Mouse (Mus musculus) liver, embryonic 14.5 days (tissue): ENCODE data around the gene Syt3. TPM values are rescaled to one million over a fixed set of nuclear protein-coding genes. Genes with fewer than 3 reads are reported as not detected.

Experiments used
- ATAC-seq: fragments of 200-750 bp; cut with Nextera tagmentation; 2 replicates; pipeline ENCODE4 v1.8.0; 2017; ENCODE audit warnings: moderate number of reproducible peaks, mild to moderate bottlenecking, moderate library complexity; ENCODE audit not compliant: insufficient read depth
- DNase-seq, 3 experiments: peaks; one replicate each; pipeline ENCODE4 v3.0.0-alpha.2; 2012 to 2013; ENCODE audit warnings: low read depth in 3 of 3, low spot score in 3 of 3
- H3K27ac ChIP-seq: fragments of 300-500 bp; sonication (generic); 2 replicates; pipeline ENCODE4 v1.5.1; 2014; ENCODE audit warnings: moderate library complexity, mild to moderate bottlenecking, control low read depth, inconsistent platforms
- H3K27me3 ChIP-seq: fragments of 300-500 bp; sonication (generic); 2 replicates; pipeline ENCODE4 v1.6.1; 2014; ENCODE audit warnings: mild to moderate bottlenecking, low read length, moderate library complexity; ENCODE audit not compliant: control insufficient read depth, insufficient read depth
- H3K36me3 ChIP-seq: fragments of 300-500 bp; sonication (generic); replicated peaks from 2 replicates; pipeline ENCODE4 v1.6.1; 2014; ENCODE audit warnings: low read depth; ENCODE audit not compliant: control insufficient read depth, insufficient read depth
- H3K4me1 ChIP-seq, 2 experiments: fragments of 200-500 bp in 1 of 2; fragments of 300-500 bp in 1 of 2; sonication (generic) in 1 of 2; replicated peaks; 2 replicates each; pipeline ENCODE4 v1.6.1; 2012 to 2014; ENCODE audit warnings: antibody characterized with exemption in 1 of 2, inconsistent platforms in 1 of 2, low read length in 1 of 2; ENCODE audit not compliant: control insufficient read depth in 2 of 2, insufficient read depth in 2 of 2
- H3K4me2 ChIP-seq: fragments of 300-500 bp; sonication (generic); 2 replicates; pipeline ENCODE4 v1.6.1; 2014; ENCODE audit warnings: low read depth, mild to moderate bottlenecking, control low read depth, moderate library complexity
- H3K4me3 ChIP-seq, 2 experiments: fragments of 200-500 bp in 1 of 2; fragments of 300-500 bp in 1 of 2; sonication (generic) in 1 of 2; 2 replicates each; pipeline ENCODE4 v1.5.1; 2012 to 2014; ENCODE audit warnings: low read depth in 2 of 2, low read length in 2 of 2, mild to moderate bottlenecking in 2 of 2, control low read depth in 1 of 2, inconsistent platforms in 1 of 2, moderate library complexity in 1 of 2; ENCODE audit not compliant: insufficient read depth in 1 of 2
- H3K9ac ChIP-seq: fragments of 300-500 bp; sonication (generic); replicated peaks from 2 replicates; pipeline ENCODE4 v1.6.1; 2014; ENCODE audit warnings: mild to moderate bottlenecking, control low read depth, moderate library complexity
- H3K9me3 ChIP-seq: fragments of 300-500 bp; sonication (generic); 2 replicates; pipeline ENCODE4 v1.6.1; 2016; ENCODE audit warnings: low read length, mixed read lengths; ENCODE audit not compliant: control insufficient read depth
- CTCF ChIP-seq: IDR thresholded peaks from 2 replicates; pipeline ENCODE4 v1.5.1; 2016; ENCODE audit warnings: antibody characterized with exemption, low read depth, control low read depth
- EP300 ChIP-seq: IDR thresholded peaks from 2 replicates; pipeline ENCODE4 v1.6.1; 2016; ENCODE audit warnings: antibody characterized with exemption, low read depth
- WGBS: fragments of 180-500 bp; shearing (Covaris S2); extraction: QIAGEN DNeasy Blood & Tissue Kit; methylation state at CpG from one replicate; pipeline ENCODE4 v1.1.7; 2014; ENCODE audit not compliant: insufficient replicate concordance; 5-methylcytosine and 5-hydroxymethylcytosine counted together
- polyA plus RNA-seq, 2 experiments: library from polyadenylated mRNA; depleted of rRNA in 1 of 2; stranded (reverse) in 1 of 2; unstranded in 1 of 2; fragments of >200 nt; fragmentation: Nextera tagmentation in 1 of 2; extraction: Ambion mirVana in 1 of 2; gene quantifications; 2 replicates each; pipeline versions ENCODE4 v1.2.1 to v1.2.3; 2012 to 2014

Gene Syt3
- polyA plus RNA-seq, 2 experiments, result 0.02 TPM; not detected in 1

GRCm38 (mm10) chr7:44433371-44433770 lies 49.5 kb downstream of the Syt3 start:
- Histone ChIP-seq H3K4me1 (peaks cover 8 to 14% of the 10 kb centered on the region in 2 experiments), H3K36me3 (no peaks in the 10 kb centered on the region), H3K9ac (no peak overlapping the region), H3K9me3 (no peaks in the 10 kb centered on the region), H3K4me2 (no peak overlapping the region), H3K4me3 (no peak overlapping the region), H3K27me3 (peaks cover 40% of the 10 kb centered on the region), H3K27ac (no peak overlapping the region)
- TF ChIP-seq CTCF (no peak), EP300 (no peak)
- ATAC-seq, result peak; percentile 83
- DNase-seq, result peak; percentile 62 to 67 (median 63)
- WGBS, result 4% methylated on average over 7 of the region's 7 CpGs

- 68% methylated on average over 9 of the region's 9 CpGs for WGBS
- Histone ChIP-seq H3K27me3 (peaks cover 34% of the 10 kb centered on the region), H3K4me1 (peaks cover 8 to 14% of the 10 kb centered on the region in 2 experiments), H3K36me3 (no peaks in the 10 kb centered on the region), H3K4me2 (no peak overlapping the region), H3K9me3 (no peaks in the 10 kb centered on the region), H3K27ac (no peak overlapping the region), H3K4me3 (no peak overlapping the region), H3K9ac (no peak overlapping the region)
- no peak for DNase-seq
- TF ChIP-seq CTCF (no peak), EP300 (no peak)
- no peak for ATAC-seq
These were observed 50.2 kb downstream of the Syt3 start for GRCm38 (mm10) chr7:44434089-44434488.

GRCm38 (mm10) chr7:44435796-44436195 lies 51.9 kb downstream of the Syt3 start:
- WGBS, result 49% methylated on average over 5 of the region's 5 CpGs

GRCm38 (mm10) chr7:44436267-44436666 lies 52.4 kb downstream of the Syt3 start:
- Histone ChIP-seq H3K4me1 (peaks cover 8 to 14% of the 10 kb centered on the region in 2 experiments), H3K27ac (no peak overlapping the region), H3K9ac (no peak overlapping the region), H3K4me2 (no peak overlapping the region), H3K36me3 (no peaks in the 10 kb centered on the region), H3K9me3 (no peaks in the 10 kb centered on the region), H3K4me3 (no peak overlapping the region), H3K27me3 (peaks cover 32% of the 10 kb centered on the region)
- TF ChIP-seq EP300, result no peak
- TF ChIP-seq CTCF, result peak; percentile 52
- no peak for ATAC-seq
- no peak for DNase-seq
- WGBS, result 5% methylated on average over 1 of the region's 1 CpGs

More at GRCm38 (mm10) chr7:44435796-44436195, 51.9 kb downstream of the Syt3 start:
- ATAC-seq (no peak), DNase-seq (no peak)
- no peak overlapping the region for H3K4me3 ChIP-seq
- no peaks in the 10 kb centered on the region for H3K36me3 ChIP-seq
- H3K4me2 ChIP-seq, result no peak overlapping the region
- H3K27me3 ChIP-seq, result peaks cover 32% of the 10 kb centered on the region
- no peak overlapping the region for H3K9ac ChIP-seq
- peaks cover 8 to 14% of the 10 kb centered on the region in 2 experiments for H3K4me1 ChIP-seq
- TF ChIP-seq CTCF (no peak), EP300 (no peak)
- H3K27ac ChIP-seq, result no peak overlapping the region
- H3K9me3 ChIP-seq, result no peaks in the 10 kb centered on the region

- Histone ChIP-seq H3K9me3 (no peaks in the 10 kb centered on the region), H3K4me2 (no peak overlapping the region), H3K27ac (no peak overlapping the region), H3K4me3 (no peak overlapping the region), H3K36me3 (no peaks in the 10 kb centered on the region), H3K4me1 (peaks cover 8 to 14% of the 10 kb centered on the region in 2 experiments), H3K9ac (no peak overlapping the region), H3K27me3 (peaks cover 32% of the 10 kb centered on the region)
- TF ChIP-seq CTCF (no peak), EP300 (no peak)
- ATAC-seq (no peak), DNase-seq (no peak)
- 22% methylated on average over 1 of the region's 1 CpGs for WGBS
These were observed 53.3 kb downstream of the Syt3 start for GRCm38 (mm10) chr7:44437188-44437587.
